Mouse (Mus musculus) G1E-ER4 (cell line): ENCODE results near the gene Lmntd1. TPM values are rescaled to one million over a fixed set of nuclear protein-coding genes. Genes with fewer than 3 reads are reported as not detected.

Experiments
- GATA1 ChIP-seq: IDR thresholded peaks from one replicate; pipeline ENCODE4 v1.8.0; 2012; ENCODE audit warnings: low read length, inconsistent platforms
- polyA plus RNA-seq: library from polyadenylated mRNA; stranded (reverse); fragments of >175 nt; gene quantifications from 2 replicates; pipeline ENCODE4 v1.2.3, GENCODE M21; 2012

Gene Lmntd1
- polyA plus RNA-seq, 1 experiment, result not detected

- TF ChIP-seq GATA1, result no peak
Measured at GRCm38 (mm10) chr6:145347641-145348040, 266.5 kb downstream of the Lmntd1 start.

GRCm38 (mm10) chr6:145346789-145347557 lies 267.1 kb downstream of the Lmntd1 start:
- no peak for TF ChIP-seq GATA1

- no peak for TF ChIP-seq GATA1
Measured at GRCm38 (mm10) chr6:145346305-145346704, 267.8 kb downstream of the Lmntd1 start.

GRCm38 (mm10) chr6:145344719-145345118 lies 269.4 kb downstream of the Lmntd1 start:
- TF ChIP-seq GATA1, result no peak

GRCm38 (mm10) chr6:145343457-145343856 lies 270.7 kb downstream of the Lmntd1 start:
- TF ChIP-seq GATA1, result no peak

GRCm38 (mm10) chr6:145342836-145343235 lies 271.3 kb downstream of the Lmntd1 start:
- no peak for TF ChIP-seq GATA1

- TF ChIP-seq GATA1, result no peak
Measured at GRCm38 (mm10) chr6:145341301-145342193, 272.6 kb downstream of the Lmntd1 start.

- no peak for TF ChIP-seq GATA1
Measured at GRCm38 (mm10) chr6:145340657-145341146, 273.4 kb downstream of the Lmntd1 start.

- no peak for TF ChIP-seq GATA1
Measured at GRCm38 (mm10) chr6:145339956-145340656, 274.0 kb downstream of the Lmntd1 start.

- no peak for TF ChIP-seq GATA1
Measured at GRCm38 (mm10) chr6:145338571-145339294, 275.4 kb downstream of the Lmntd1 start.

- TF ChIP-seq GATA1, result no peak
Measured at GRCm38 (mm10) chr6:145335876-145336768, 278.0 kb downstream of the Lmntd1 start.

GRCm38 (mm10) chr6:145334211-145334610 lies 279.9 kb downstream of the Lmntd1 start:
- no peak for TF ChIP-seq GATA1

- TF ChIP-seq GATA1, result no peak
Measured at GRCm38 (mm10) chr6:145326141-145326806, 287.8 kb downstream of the Lmntd1 start.
